Mouse (Mus musculus) cerebellum, adult 2 months (tissue): ENCODE results near the gene Lrrn2.
"Not testable (repeated sequence)": the region's sequence is repeated elsewhere in the genome, so short reads cannot be mapped to it uniquely, and the experiment has no call there.

ENCODE experiments used
- CTCF ChIP-seq: fragments of 200-500 bp; IDR thresholded peaks from 2 replicates; pipeline ENCODE4 v1.5.1; 2011; ENCODE audit warnings: low read depth, mild to moderate bottlenecking, control low read depth, low read length, moderate library complexity, borderline replicate concordance; ENCODE audit not compliant: insufficient read depth
- POLR2A ChIP-seq: fragments of 200-500 bp; IDR thresholded peaks from 2 replicates; pipeline ENCODE4 v1.6.1; 2011; ENCODE audit warnings: low read length, control low read depth, borderline replicate concordance; ENCODE audit not compliant: insufficient read depth

DNA sequence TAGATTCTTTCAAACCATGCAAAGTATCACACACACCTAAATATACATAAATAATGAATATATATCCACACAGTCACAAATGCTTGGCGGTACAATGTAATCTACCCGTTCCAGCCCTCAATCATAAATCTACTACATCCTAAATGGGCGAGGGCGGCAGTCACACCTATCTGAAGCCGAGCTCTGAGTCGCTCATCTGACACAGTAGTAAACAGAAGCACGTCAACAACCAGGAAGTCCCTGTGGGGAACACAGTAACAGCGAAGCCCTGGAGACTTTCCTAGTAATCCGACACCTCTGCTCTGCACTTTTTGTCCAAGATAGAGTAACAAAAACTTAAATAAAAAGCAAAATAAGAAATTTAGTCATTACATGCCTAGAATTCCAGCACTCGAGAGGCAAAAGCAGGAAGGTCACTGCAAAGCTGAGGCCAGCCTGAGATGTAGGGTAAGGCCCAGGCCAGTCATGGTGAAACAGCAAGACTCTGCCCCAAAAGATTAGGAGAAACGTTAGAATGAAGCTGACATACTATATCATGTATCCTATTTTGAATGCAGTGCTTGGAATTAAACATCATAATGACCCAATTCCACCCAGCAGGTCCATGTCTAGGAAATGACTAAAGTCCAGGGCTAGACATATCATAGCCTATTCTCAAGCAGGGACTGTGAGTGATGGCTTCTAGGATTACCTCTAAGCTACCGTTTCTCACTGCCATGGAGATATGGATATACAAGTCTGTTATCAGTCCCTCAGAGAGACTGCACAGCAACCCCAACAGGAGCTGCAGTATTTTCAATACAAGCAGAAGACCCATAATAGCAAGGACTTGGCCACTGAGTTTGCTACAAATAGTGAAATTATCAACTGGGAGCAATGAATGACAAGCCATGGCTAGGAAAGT is 108.7 kb downstream of the Lrrn2 start:
- not testable (repeated sequence) for TF ChIP-seq CTCF, POLR2A
